Mouse (Mus musculus) spleen, adult 2 months (tissue): ENCODE results near the gene AC141477.1.

Source experiments
- CTCF ChIP-seq: fragments of 200-500 bp; IDR thresholded peaks from 2 replicates; pipeline ENCODE4 v1.5.1; 2011; ENCODE audit warnings: mild to moderate bottlenecking, inconsistent platforms; ENCODE audit not compliant: insufficient read depth, insufficient read length, insufficient replicate concordance; ENCODE audit errors: extremely low read depth
- POLR2A ChIP-seq: fragments of 200-500 bp; IDR thresholded peaks from 2 replicates; pipeline ENCODE4 v1.6.1; 2011; ENCODE audit warnings: low read depth, low read length, inconsistent platforms

DNA sequence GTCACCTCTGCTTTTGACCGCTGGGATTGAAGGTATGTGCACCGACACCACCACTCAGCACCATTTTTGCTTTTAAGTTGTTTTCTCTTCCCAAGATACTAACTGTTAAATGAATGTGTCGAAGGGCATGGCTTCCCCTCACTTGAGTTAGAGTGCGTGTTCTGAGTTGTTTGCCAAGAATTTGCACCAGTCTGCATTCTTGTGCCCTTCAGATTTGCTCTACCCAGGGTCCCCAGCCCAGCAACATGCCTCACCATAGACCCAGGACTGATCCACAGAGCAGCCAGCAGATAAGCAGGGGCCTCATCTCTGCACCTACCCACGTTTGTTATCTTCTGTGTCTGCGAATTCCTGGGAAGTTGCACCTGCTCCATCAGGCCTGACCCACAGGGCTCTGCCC, 41.2 kb upstream of the AC141477.1 start:
- no peak for TF ChIP-seq CTCF
- TF ChIP-seq POLR2A: no peak
